Mouse (Mus musculus): ENCODE data around the gene Zfp39. TPM values are rescaled to one million over a fixed set of nuclear protein-coding genes. Genes with fewer than 3 reads are reported as not detected.

The Zfp39 gene
- polyA plus RNA-seq, 1 experiment from 2014 or later = 5.6 TPM

DNA sequence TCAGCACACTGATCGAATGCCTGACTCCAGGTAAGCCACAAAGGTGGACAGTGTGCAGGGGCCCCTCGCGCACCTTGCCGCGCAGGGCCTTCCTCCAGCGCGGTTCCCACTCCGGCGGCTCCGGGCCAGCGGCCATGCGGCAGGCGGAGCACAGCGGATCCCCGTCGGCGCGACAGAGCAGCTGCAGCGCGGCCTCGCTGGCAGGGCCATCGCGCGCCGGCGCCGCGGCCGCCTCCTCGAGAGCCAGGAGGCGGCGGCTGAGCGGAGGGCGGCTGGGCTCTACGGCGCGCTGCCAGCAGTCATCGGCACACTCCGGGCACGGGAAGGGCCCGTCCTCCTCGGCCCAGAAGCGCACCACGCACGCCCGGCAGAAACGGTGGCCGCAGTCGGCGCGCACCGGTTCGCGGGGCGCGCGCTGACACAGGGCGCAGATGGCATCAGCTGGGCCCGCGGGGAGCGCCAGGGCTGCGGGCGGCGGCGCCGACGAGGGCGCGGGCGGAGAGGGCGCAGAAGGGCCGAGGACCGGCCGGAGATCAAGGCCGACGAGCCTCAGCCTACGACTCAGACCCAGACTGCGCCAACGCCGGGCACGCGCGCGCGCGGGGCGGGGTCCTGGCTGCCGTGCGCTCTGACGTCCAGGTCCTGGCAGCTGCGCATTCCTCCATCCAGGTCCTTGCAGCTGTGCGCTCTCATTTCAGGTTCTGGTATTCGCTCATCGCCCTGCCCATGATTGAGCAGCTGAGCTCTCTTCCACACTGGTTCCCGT, 34.5 kb upstream of the Zfp39 start, which contains the start of gene Rnf187:
Gene Rnf187, minus strand, starts transcription at position 595 of the 766 bp plus-strand sequence.
- Histone ChIP-seq H3K9me3 (no peaks in the 10 kb centered on the region), H3K4me1 (peaks cover 29% of the 10 kb centered on the region), H3K27me3 (peaks cover 4% of the 10 kb centered on the region; the same call in 1 of the 2 replicates), H3K9ac (peak within 1 kb of the TSS; percentile 99), H3K4me3 (replicated peaks) (peak within 1 kb of the TSS; percentile 98), H3K4me2 (peak within 1 kb of the TSS; percentile 84), H3K27ac (peak within 1 kb of the TSS; percentile 97), H3K36me3 (replicated peaks) (peaks cover 30% of the 10 kb centered on the region)
- ATAC-seq (ENCODE audit: low FRiP score) = peak; percentile 99
- under 1% methylated on average over 94 of the region's 95 CpGs for WGBS

DNA sequence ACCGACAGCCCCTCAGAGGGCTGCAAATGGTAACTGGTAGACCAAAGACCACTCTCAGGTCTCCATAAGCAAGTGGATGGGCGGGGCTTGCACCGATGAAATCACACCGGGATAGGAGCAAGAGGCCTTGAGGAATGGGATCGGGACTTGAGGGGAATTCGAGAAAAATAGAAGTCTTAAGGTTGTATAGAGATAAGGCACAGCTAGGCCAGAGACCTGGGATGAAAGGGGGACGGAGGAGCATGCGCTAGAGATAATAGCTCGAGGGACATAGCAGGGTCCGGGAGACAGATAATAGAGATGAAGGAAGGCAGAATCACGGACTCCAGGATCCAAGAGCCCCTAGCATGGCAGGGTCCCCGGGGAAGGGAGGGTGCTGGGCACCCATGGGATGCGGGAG, 33.9 kb upstream of the Zfp39 start:
- Histone ChIP-seq H3K9me3 (no peaks in the 10 kb centered on the region), H3K4me1 (peaks cover 29% of the 10 kb centered on the region), H3K4me3 (replicated peaks) (peak overlapping the region; percentile 98), H3K4me2 (peak overlapping the region; percentile 84), H3K9ac (peak overlapping the region; percentile 99), H3K27ac (peak overlapping the region; percentile 97), H3K36me3 (replicated peaks) (peaks cover 36% of the 10 kb centered on the region), H3K27me3 (no peaks in the 10 kb centered on the region)
- 0% methylated on average over 13 of the region's 13 CpGs for WGBS
- peak; percentile 17 for ATAC-seq (ENCODE audit: low FRiP score)

DNA sequence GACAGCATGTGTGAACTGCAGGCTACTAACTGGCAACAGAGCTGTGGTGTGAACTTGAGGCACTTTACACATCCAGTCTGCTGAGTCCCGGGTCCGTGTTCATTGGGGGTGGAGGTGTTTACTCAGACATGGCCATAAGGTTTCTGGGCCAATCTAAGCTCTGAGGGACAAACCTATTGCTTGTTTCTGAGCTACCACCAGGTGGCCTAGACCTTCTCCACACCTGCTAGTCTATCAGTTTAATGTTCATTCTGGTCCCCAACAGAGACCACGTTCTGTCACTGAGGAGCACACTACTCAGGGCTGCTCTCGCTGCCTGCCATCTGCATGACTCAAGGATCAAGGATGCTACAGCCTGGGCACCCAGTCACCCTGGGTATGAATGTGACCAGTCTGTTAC, 27.6 kb upstream of the Zfp39 start:
- Histone ChIP-seq H3K4me2 (no peak overlapping the region), H3K4me3 (replicated peaks) (no peak overlapping the region), H3K9me3 (no peaks in the 10 kb centered on the region), H3K27ac (no peak overlapping the region), H3K4me1 (peaks cover 17% of the 10 kb centered on the region), H3K9ac (no peak overlapping the region), H3K27me3 (no peaks in the 10 kb centered on the region), H3K36me3 (replicated peaks) (peaks cover 54% of the 10 kb centered on the region)
- WGBS = 87% methylated on average over 4 of the region's 4 CpGs
- no peak for ATAC-seq (ENCODE audit: low FRiP score)

DNA sequence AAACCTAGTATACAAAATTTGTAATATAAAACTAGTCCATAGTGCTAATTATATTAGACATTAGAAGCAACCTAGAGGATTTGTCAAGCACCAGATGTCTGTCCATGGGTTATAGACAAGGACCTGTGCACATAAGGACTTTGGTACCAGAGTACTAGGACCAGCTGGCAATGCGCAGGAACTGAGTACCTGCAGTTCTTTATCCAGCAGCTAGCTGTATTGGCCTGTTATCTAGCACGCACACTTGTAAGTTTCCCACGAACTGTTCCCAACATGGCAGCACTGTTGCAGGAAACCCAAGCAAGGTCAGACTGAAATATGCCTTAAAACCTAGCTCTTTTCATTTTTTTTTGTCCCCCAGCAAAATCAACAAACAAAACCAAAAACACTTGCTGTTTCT, 26.2 kb upstream of the Zfp39 start:
- no peak for ATAC-seq (ENCODE audit: low FRiP score)
- Histone ChIP-seq H3K36me3 (replicated peaks) (peaks cover 44% of the 10 kb centered on the region), H3K9me3 (no peaks in the 10 kb centered on the region), H3K4me1 (0 out of 2 replicates have a peak, but pooled peaks cover 8% of the 10 kb centered on the region), H3K4me2 (no peak overlapping the region), H3K27me3 (no peaks in the 10 kb centered on the region), H3K27ac (no peak overlapping the region), H3K4me3 (replicated peaks) (no peak overlapping the region), H3K9ac (no peak overlapping the region)
- WGBS = 93% methylated on average over 3 of the region's 3 CpGs

DNA sequence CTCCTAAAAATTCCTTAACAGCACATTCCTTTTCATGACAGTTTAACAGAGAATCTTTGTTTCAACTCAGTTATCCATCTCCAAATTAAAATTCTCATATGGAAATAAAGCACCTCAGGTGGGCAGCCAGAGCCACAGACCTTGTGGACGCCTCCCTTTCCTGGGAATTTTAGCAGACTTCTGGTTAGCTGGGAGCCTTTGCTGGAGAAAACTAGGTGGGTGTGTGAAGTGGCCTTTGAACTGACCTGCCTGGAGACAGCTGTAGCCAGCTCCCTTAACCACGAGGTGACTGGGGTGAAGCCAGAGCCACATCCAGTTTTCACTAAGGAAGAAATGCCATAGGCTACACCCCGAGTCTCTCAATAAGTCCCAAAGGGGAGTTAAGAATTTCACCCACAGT, 25.6 kb upstream of the Zfp39 start:
- Histone ChIP-seq H3K4me3 (replicated peaks) (no peak overlapping the region), H3K9ac (no peak overlapping the region), H3K4me2 (no peak overlapping the region), H3K27me3 (no peaks in the 10 kb centered on the region), H3K27ac (no peak overlapping the region), H3K36me3 (replicated peaks) (peaks cover 40% of the 10 kb centered on the region), H3K4me1 (0 out of 2 replicates have a peak, but pooled peaks cover 8% of the 10 kb centered on the region), H3K9me3 (no peaks in the 10 kb centered on the region)
- no peak for ATAC-seq (ENCODE audit: low FRiP score)
- WGBS = 66% methylated on average over 3 of the region's 3 CpGs

DNA sequence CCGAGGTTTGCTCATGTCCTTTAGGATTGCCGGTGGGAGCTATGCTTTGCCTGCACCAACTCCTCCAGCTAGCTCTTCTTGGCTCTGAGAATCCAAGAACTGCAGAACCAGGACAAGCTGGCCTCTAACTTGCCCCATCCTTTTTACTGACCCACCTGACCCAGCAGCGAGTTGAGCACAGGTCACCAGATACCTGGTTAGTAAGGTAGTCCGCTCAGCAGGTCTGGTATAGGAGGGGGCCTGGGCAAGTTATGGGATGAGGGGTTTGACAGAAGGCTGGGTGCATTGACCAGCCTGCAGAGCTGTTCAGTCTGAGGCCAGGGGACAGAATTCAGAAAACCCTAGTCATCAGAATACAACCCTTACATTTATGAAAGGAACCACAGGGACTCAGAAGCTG, 25.0 kb upstream of the Zfp39 start:
- WGBS = 77% methylated on average over 4 of the region's 4 CpGs
- Histone ChIP-seq H3K9me3 (no peaks in the 10 kb centered on the region), H3K4me3 (replicated peaks) (no peak overlapping the region), H3K36me3 (replicated peaks) (peaks cover 34% of the 10 kb centered on the region), H3K4me2 (no peak overlapping the region), H3K27me3 (no peaks in the 10 kb centered on the region), H3K9ac (no peak overlapping the region), H3K4me1 (0 out of 2 replicates have a peak, but pooled peaks cover 8% of the 10 kb centered on the region), H3K27ac (no peak overlapping the region)
- ATAC-seq (ENCODE audit: low FRiP score) = no peak

DNA sequence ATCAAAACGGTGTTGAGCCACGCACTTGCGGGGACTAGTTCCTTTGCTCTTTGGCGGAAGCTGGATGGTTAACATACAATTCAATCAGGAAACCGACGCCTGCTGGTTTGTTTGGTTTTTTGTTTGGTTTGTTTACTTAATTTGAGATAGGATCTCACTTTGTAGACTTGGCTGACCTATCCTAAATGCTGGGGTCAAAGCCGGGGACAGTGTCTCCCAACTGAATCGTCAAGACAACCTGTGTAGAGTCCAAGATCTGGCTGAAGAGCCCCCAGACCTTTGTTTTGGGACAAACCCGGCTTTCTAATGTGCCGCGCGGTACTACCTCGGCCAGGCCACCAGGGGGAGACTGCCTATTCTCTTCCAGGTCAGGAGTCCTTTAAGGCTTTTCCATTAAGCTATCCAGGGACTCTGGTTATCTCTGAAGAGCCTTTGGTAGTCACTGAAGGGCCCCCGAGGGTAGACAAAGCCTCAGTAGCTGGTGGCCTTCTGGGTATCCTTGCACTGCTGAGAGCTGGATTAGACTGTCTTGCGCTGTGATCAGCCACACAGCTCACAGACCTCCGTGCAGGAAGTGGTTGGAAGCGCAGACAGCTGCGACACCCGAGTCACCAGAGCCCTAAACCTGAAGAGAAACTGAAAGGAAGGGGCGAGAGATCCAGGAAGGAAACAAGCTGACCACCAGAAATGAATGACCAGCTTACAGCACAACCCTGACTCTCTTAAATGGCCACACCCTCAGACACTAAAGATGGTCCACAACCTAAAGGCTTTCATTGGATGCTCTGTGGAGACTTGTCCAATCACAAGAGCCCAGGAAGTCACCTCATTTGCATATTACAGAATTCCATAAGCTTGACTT, 24.0 kb upstream of the Zfp39 start:
- H3K4me3 ChIP-seq (replicated peaks) = 0 out of 2 replicates have a peak overlapping the region, but pooled peaks have one; percentile 0
- 40% methylated on average over 20 of the region's 20 CpGs for WGBS
- ATAC-seq (ENCODE audit: low FRiP score) = peak; percentile 63
- H3K9ac ChIP-seq = no peak overlapping the region; the same call in 1 of the 2 replicates
- H3K9me3 ChIP-seq = no peaks in the 10 kb centered on the region
- H3K4me2 ChIP-seq = peak overlapping the region; percentile 1
- H3K27ac ChIP-seq = peak overlapping the region; percentile 2; the same call in 1 of the 2 replicates
- peaks cover 24% of the 10 kb centered on the region for H3K36me3 ChIP-seq (replicated peaks)
- no peaks in the 10 kb centered on the region for H3K27me3 ChIP-seq
- 0 out of 2 replicates have a peak, but pooled peaks cover 8% of the 10 kb centered on the region for H3K4me1 ChIP-seq

DNA sequence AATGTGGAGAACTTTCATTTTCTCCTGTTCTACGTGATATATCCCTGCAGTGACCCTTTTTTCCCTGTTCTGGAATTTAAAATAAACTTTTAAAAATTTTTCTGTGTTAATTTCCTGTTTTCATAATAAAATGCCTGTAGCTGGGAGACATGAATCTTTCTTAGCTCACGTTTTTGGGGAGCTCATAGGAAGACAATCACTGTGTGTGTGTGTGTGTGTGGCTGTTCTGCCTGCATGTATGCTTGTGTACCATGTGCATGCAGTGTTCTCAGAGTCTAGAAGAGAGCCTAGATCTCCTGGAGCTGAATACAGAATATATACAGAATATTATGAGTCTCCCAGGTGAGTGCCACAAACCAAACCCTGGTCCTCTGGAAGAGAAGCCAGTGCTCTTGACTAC, 23.0 kb upstream of the Zfp39 start:
- no peak for ATAC-seq (ENCODE audit: low FRiP score)
- Histone ChIP-seq H3K36me3 (replicated peaks) (peaks cover 14% of the 10 kb centered on the region), H3K4me2 (no peak overlapping the region), H3K9me3 (no peaks in the 10 kb centered on the region), H3K27ac (no peak overlapping the region), H3K27me3 (no peaks in the 10 kb centered on the region), H3K9ac (no peak overlapping the region), H3K4me3 (replicated peaks) (no peak overlapping the region), H3K4me1 (0 out of 2 replicates have a peak, but pooled peaks cover 8% of the 10 kb centered on the region)
- WGBS = 78% methylated on average over 2 of the region's 2 CpGs

DNA sequence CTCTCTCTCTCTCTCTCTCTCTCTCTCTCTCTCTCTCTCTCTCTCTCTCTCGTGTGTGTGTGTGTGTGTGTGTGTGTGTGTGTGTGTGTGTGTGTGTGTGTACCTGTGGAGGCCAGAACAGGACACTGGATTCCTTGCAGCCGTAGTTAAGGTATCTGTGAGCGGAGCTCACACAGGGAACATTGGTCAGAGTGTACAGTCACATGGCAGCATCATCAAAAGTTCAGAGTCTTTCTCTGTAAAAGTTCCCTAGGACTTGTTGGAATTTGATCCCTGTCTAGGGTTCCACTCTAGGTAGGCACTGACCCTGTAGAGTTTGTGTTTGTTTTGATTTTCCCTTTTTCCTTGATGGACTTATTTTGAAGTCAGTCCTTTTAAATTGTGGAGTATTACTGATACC, 22.6 kb upstream of the Zfp39 start:
- no peaks in the 10 kb centered on the region for H3K9me3 ChIP-seq
- H3K4me3 ChIP-seq (replicated peaks) = no peak overlapping the region
- no peak for ATAC-seq (ENCODE audit: low FRiP score)
- H3K9ac ChIP-seq = no peak overlapping the region
- H3K27me3 ChIP-seq = no peaks in the 10 kb centered on the region
- no peak overlapping the region for H3K4me2 ChIP-seq
- 0 out of 2 replicates have a peak, but pooled peaks cover 8% of the 10 kb centered on the region for H3K4me1 ChIP-seq
- peaks cover 10% of the 10 kb centered on the region for H3K36me3 ChIP-seq (replicated peaks)
- 81% methylated on average over 2 of the region's 3 CpGs for whole genome bisulfite sequencing
- no peak overlapping the region for H3K27ac ChIP-seq

DNA sequence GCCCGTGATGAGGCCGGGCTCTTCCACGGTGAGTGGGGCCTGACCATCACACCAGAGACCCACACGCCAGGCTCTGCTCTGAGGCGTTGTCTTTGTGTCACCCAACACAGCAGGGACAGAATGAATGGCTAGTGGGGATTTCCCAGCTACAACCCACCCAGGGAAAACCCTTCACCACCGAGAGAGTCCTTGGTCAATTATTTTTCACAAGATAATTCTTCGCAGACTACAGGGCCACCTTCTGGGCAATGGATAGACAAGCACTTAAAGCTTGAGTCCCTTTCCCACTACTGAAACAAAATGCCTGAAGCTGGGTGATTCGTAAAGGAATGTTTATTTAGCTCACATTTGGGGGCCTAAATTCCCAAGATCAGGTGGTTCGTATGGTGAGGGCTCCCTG, 18.4 kb upstream of the Zfp39 start:
- no peak overlapping the region for H3K27ac ChIP-seq
- H3K4me1 ChIP-seq = no peaks in the 10 kb centered on the region
- no peak overlapping the region for H3K4me2 ChIP-seq
- WGBS = 82% methylated on average over 9 of the region's 9 CpGs
- H3K36me3 ChIP-seq (replicated peaks) = no peaks in the 10 kb centered on the region
- no peak overlapping the region for H3K4me3 ChIP-seq (replicated peaks)
- no peak for ATAC-seq (ENCODE audit: low FRiP score)
- H3K9ac ChIP-seq = no peak overlapping the region
- no peaks in the 10 kb centered on the region for H3K27me3 ChIP-seq
- no peaks in the 10 kb centered on the region for H3K9me3 ChIP-seq

DNA sequence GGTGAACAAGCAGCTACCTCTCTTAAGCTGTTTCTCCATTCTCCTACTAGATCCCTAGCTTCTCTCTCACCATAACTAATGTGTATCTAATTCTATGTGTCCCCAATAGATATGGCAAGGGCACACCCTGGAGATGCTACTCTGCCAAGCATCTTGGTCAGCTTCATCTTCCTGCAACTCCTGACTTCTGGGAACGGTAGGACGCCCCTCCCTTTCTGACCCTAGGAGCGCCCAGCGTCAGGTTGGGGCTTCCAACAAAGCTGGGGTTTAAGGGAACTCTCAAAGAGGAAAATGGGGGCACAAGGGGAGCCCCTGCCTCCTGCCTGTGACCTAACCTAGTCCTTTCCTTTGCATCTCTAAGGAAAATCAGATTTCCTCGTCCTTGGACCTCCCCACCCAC, 14.7 kb upstream of the Zfp39 start:
- 73% methylated on average over 5 of the region's 5 CpGs for WGBS
- no peak overlapping the region for H3K4me3 ChIP-seq (replicated peaks)
- H3K9ac ChIP-seq = no peak overlapping the region
- H3K27me3 ChIP-seq = 0 out of 2 replicates have a peak, but pooled peaks cover 5% of the 10 kb centered on the region
- H3K9me3 ChIP-seq = no peaks in the 10 kb centered on the region
- H3K4me2 ChIP-seq = no peak overlapping the region
- no peaks in the 10 kb centered on the region for H3K4me1 ChIP-seq
- H3K27ac ChIP-seq = no peak overlapping the region
- no peaks in the 10 kb centered on the region for H3K36me3 ChIP-seq (replicated peaks)
- ATAC-seq (ENCODE audit: low FRiP score) = no peak

DNA sequence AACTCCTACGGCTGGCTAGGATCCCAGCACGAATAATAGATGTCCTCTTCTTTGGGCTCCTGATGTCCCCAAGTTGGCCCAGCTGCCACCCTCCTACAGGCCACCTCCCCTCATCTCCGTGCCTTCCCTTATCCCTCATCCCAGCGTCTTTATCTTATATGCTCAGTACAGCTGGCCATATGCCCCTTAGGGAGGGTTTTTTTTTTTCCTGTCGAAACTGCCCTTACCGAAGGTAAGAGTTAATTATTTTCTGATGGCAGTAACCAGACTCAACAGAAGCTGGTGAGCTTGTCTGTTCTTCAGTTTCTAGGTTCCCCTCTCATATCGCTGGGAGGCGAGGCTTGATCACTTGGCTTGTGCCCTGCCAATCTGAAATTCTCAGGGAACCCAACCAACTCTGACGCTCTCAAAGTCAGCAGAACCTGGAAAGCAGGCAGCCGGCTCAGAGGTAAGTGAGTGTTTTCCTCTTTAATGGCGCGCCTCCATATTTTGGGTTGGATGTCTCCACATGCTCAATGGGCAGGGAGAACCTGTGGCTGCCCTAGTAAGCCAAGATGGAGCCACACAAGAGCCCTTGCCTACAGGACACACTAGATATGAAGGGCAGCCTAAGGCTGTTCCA, 13.8 kb upstream of the Zfp39 start, which contains the start of gene Btnl10:
Gene Btnl10, plus strand, starts transcription at position 164 of the 622 bp plus-strand sequence.
- no peak for ATAC-seq (ENCODE audit: low FRiP score)
- H3K27ac ChIP-seq = no peak within 1 kb of the TSS
- H3K9me3 ChIP-seq = no peaks in the 10 kb centered on the region
- WGBS = 87% methylated on average over 12 of the region's 12 CpGs
- no peak within 1 kb of the TSS for H3K4me3 ChIP-seq (replicated peaks)
- H3K9ac ChIP-seq = no peak within 1 kb of the TSS
- H3K27me3 ChIP-seq = 0 out of 2 replicates have a peak, but pooled peaks cover 5% of the 10 kb centered on the region
- no peaks in the 10 kb centered on the region for H3K36me3 ChIP-seq (replicated peaks)
- no peak within 1 kb of the TSS for H3K4me2 ChIP-seq
- H3K4me1 ChIP-seq = no peaks in the 10 kb centered on the region
